Mouse (Mus musculus) cerebellum, adult 9-11 months (tissue): ENCODE data around the gene Arhgef2.

Source experiments
- DNase-seq: peaks from one replicate; pipeline ENCODE4 v3.0.0; 2022

Gene Arhgef2

GRCm38 (mm10) chr3:88646426-88646995 is 40.7 kb downstream of the Arhgef2 start:
- no peak for DNase-seq

- DNase-seq: no peak
These were observed 41.3 kb downstream of the Arhgef2 start for GRCm38 (mm10) chr3:88647076-88647475.

GRCm38 (mm10) chr3:88647779-88648413 is 42.1 kb downstream of the Arhgef2 start:
- no peak for DNase-seq

GRCm38 (mm10) chr3:88648452-88649168 is 42.8 kb downstream of the Arhgef2 start:
- DNase-seq: no peak

GRCm38 (mm10) chr3:88649186-88649585 is 43.4 kb downstream of the Arhgef2 start:
- no peak for DNase-seq

GRCm38 (mm10) chr3:88649967-88650366 is 44.2 kb downstream of the Arhgef2 start:
- no peak for DNase-seq

GRCm38 (mm10) chr3:88650713-88651504 is 45.1 kb downstream of the Arhgef2 start:
- no peak for DNase-seq

GRCm38 (mm10) chr3:88651669-88652618 is 46.2 kb downstream of the Arhgef2 start:
- no peak for DNase-seq

- DNase-seq: no peak
These were observed 47.2 kb downstream of the Arhgef2 start, which contains the start of gene Rxfp4 for GRCm38 (mm10) chr3:88652846-88653515. TSS of gene Rxfp4 (minus strand) at chr3:88653142.

GRCm38 (mm10) chr3:88653516-88654370 is 48.0 kb downstream of the Arhgef2 start:
- DNase-seq: no peak

- no peak for DNase-seq
These were observed 48.9 kb downstream of the Arhgef2 start for GRCm38 (mm10) chr3:88654621-88655020.

- no peak for DNase-seq
These were observed 49.9 kb downstream of the Arhgef2 start for GRCm38 (mm10) chr3:88655619-88656018.

GRCm38 (mm10) chr3:88658441-88659127 is 52.8 kb downstream of the Arhgef2 start:
- no peak for DNase-seq

- no peak for DNase-seq
These were observed 54.0 kb downstream of the Arhgef2 start for GRCm38 (mm10) chr3:88659798-88660197.

GRCm38 (mm10) chr3:88664095-88664494 is 58.3 kb downstream of the Arhgef2 start:
- no peak for DNase-seq

- peak; percentile 78 for DNase-seq
These were observed 71.6 kb downstream of the Arhgef2 start for GRCm38 (mm10) chr3:88677399-88677798.

GRCm38 (mm10) chr3:88683814-88684213 is 78.0 kb downstream of the Arhgef2 start:
- DNase-seq: no peak

GRCm38 (mm10) chr3:88684236-88684979 is 78.6 kb downstream of the Arhgef2 start:
- peak; percentile 8 for DNase-seq
